Mouse (Mus musculus): ENCODE data around the gene Dchs1.

Gene Dchs1

DNA sequence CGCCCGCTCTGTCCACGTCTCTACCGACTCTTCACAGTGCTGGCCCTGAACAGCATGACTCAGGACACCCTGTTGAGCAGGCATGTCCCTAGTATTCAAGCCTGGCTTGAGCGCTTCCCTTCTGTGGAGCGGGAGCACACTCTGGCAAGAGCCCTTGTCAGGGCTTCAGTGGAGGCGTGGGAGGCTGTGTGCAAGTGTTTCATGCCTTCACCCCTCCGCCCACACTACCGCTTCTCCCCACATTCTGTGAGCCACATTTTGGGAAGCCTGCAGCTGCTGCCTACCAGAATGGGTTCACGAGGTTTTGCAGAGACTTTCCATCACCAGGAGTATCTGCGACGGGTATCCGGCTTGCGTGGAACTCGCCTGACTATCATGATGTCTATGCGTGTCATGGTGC is 84.3 kb downstream of the Dchs1 start:
- DNase-seq (ENCODE audit: extremely low read depth, low read depth), result no peak
